Mouse (Mus musculus) heart, adult 2 months (tissue): Measurements from ENCODE around the gene Gm44511.

ENCODE experiments used
- CTCF ChIP-seq: fragments of 200-600 bp; IDR thresholded peaks from 2 replicates; pipeline ENCODE4 v1.8.1; 2022; ENCODE audit warnings: antibody characterized with exemption, mild to moderate bottlenecking, moderate library complexity
- EP300 ChIP-seq: fragments of 200-500 bp; IDR thresholded peaks from 2 replicates; pipeline ENCODE4 v1.6.1; 2011; ENCODE audit warnings: low read depth, low read length, control low read depth; ENCODE audit not compliant: insufficient read depth
- POLR2A ChIP-seq: fragments of 200-500 bp; IDR thresholded peaks from 2 replicates; pipeline ENCODE4 v1.6.1; 2011; ENCODE audit warnings: mild to moderate bottlenecking, low read depth, low read length, control low read depth; ENCODE audit not compliant: insufficient read depth

DNA sequence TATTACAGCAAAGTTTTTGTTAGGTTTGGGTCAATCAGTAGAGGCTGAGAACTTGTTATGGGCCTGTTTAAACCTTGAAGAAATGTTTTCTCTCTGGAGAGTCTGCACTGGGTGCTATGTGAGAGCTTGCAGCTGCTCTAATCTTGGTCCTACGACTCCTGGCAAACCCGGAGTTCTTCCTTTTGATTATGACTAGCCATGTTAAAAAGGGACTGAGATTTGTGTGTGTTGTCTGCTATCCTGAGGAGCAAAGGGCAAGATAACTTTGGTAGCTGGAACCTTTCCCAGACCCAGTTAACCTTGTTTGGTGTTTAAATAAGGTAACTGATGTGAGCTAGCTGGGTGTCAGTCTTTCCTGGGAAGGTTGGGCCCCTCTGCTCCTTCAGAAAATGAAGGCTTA is 24.6 kb upstream of the Gm44511 start:
- TF ChIP-seq EP300 (no peak), CTCF (no peak), POLR2A (no peak)
